Mouse (Mus musculus): ENCODE measurements at regions not wholly inside any gene's neighbourhood (a gene's known extent, or its start where the extent isn't known, plus 50 kb on each side); places are given as distances from the start of the nearest gene placed in this dataset.

DNA sequence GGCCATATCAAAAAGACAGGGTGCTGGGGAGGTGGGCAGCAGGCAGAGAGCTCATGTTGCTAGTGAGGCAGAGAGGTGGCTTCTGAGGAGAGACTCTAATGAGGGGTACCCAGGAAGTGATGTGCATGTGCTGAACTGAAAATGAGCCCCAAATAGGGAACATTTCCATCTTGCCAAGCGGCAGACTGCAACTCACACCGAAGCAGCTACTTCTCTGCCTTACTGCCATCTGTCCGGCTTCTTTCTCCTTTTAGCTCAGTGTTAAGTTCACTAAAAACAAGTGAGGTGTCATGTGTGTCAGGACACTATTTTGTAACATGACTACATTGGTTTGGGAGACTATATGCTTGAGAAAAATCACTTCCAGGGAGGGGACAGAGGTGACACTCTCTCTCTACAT, 222.7 kb upstream of the Bmper start:
- ATAC-seq (no peak), DNase-seq (no peak)
- no peaks in the 10 kb centered on the region for H3K36me3 ChIP-seq (replicated peaks; ENCODE audit: insufficient read depth, low read length)
- no peak overlapping the region for H3K4me2 ChIP-seq (ENCODE audit: low read depth, low read length)
- 0 out of 2 replicates have a peak, but pooled peaks cover under 1% of the 10 kb centered on the region for H3K4me1 ChIP-seq (ENCODE audit: insufficient read depth)
- no peak overlapping the region for H3K9ac ChIP-seq (replicated peaks)
- H3K4me3 ChIP-seq (ENCODE audit: low read depth, low read length), result no peak overlapping the region
- H3K27me3 ChIP-seq (ENCODE audit: insufficient read depth, low read length), result no peaks in the 10 kb centered on the region
- no peak overlapping the region for H3K27ac ChIP-seq (ENCODE audit: low read depth)
- TF ChIP-seq CTCF (IDR thresholded peaks at IDR 0.05; ENCODE audit: low read depth) (no peak), EP300 (IDR thresholded peaks at IDR 0.05; ENCODE audit: low read depth) (no peak)
- H3K9me3 ChIP-seq (ENCODE audit: low read length), result no peaks in the 10 kb centered on the region
- 78% methylated on average over 3 of the region's 3 CpGs for WGBS (ENCODE audit: insufficient replicate concordance)

DNA sequence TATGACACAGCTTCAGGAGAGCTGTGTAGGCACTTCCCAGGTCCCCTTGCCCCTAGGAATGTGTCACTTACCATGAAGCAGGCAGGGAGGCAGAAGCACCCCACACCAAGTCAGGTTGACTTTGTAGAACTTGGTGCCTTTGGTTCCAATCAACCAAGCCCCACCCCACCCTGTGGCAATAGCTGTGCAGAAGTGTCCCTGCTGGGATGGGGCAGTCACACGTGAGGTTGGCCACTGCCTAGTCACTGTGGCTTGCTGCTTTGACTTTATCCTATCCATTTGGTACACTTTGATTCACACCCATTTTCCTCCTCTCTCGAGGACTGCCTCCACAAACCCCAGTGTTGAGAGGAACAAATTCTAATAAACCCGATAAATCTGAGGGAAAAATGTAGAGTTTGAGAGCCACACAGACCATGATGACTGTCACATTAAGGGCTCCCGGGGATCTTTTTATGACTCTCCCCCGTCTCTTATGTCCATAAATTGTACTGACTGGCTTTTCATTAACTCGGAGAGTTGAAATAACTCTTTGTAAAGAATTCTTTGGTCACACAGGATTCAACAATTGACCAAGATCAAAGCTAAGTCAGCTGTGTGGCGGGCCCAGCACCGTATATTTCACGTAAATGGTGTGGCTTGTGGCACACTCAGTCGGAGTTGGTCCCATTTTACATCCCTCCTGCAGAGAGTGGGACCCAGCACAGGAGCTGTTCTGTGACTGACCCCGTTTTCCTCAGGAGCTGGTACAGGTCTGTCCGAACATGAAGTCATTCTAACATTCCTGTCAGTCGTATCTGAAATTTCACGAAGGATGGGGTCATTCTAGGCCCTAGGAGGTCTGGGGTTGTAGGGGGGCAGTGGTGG, 219.4 kb upstream of the Bmper start:
- Histone ChIP-seq H3K4me3 (ENCODE audit: low read depth, low read length) (no peak overlapping the region), H3K27ac (ENCODE audit: low read depth) (no peak overlapping the region), H3K36me3 (replicated peaks; ENCODE audit: insufficient read depth, low read length) (no peaks in the 10 kb centered on the region), H3K9ac (replicated peaks) (no peak overlapping the region), H3K4me1 (ENCODE audit: insufficient read depth) (0 out of 2 replicates have a peak, but pooled peaks cover 3% of the 10 kb centered on the region), H3K27me3 (ENCODE audit: insufficient read depth, low read length) (no peaks in the 10 kb centered on the region), H3K9me3 (ENCODE audit: low read length) (no peaks in the 10 kb centered on the region), H3K4me2 (ENCODE audit: low read depth, low read length) (no peak overlapping the region)
- TF ChIP-seq CTCF (IDR thresholded peaks at IDR 0.05; ENCODE audit: low read depth) (no peak), EP300 (IDR thresholded peaks at IDR 0.05; ENCODE audit: low read depth) (no peak)
- ATAC-seq (no peak), DNase-seq (no peak)
- 82% methylated on average over 14 of the region's 14 CpGs for WGBS (ENCODE audit: insufficient replicate concordance)

GRCm38 (mm10) chr9:23005005-23005404, 217.9 kb upstream of the Bmper start:
- H3K4me2 ChIP-seq (ENCODE audit: low read depth, low read length), result no peak overlapping the region
- no peak for TF ChIP-seq CTCF (IDR thresholded peaks at IDR 0.05; ENCODE audit: low read depth)
- TF ChIP-seq EP300 (IDR thresholded peaks at IDR 0.05; ENCODE audit: low read depth), result no peak

GRCm38 (mm10) chr9:23009462-23010183, 213.3 kb upstream of the Bmper start:
- H3K9me3 ChIP-seq (ENCODE audit: low read length), result no peaks in the 10 kb centered on the region
- no peak overlapping the region for H3K4me2 ChIP-seq (ENCODE audit: low read depth, low read length)
- DNase-seq, result no peak
- H3K4me1 ChIP-seq (ENCODE audit: insufficient read depth), result peaks cover 6% of the 10 kb centered on the region; the same call in 1 of the 2 replicates
- H3K4me3 ChIP-seq (ENCODE audit: low read depth, low read length), result no peak overlapping the region
- no peak for ATAC-seq
- no peak overlapping the region for H3K9ac ChIP-seq (replicated peaks)
- H3K36me3 ChIP-seq (replicated peaks; ENCODE audit: insufficient read depth, low read length), result no peaks in the 10 kb centered on the region
- no peaks in the 10 kb centered on the region for H3K27me3 ChIP-seq (ENCODE audit: insufficient read depth, low read length)
- 10% methylated on average over 24 of the region's 24 CpGs for WGBS (ENCODE audit: insufficient replicate concordance)
- no peak overlapping the region for H3K27ac ChIP-seq (ENCODE audit: low read depth)
- TF ChIP-seq CTCF (IDR thresholded peaks at IDR 0.05; ENCODE audit: low read depth) (no peak), EP300 (IDR thresholded peaks at IDR 0.05; ENCODE audit: low read depth) (no peak)

More at GRCm38 (mm10) chr9:23005005-23005404, 217.9 kb upstream of the Bmper start:
- Histone ChIP-seq H3K27me3 (ENCODE audit: insufficient read depth, low read length) (no peaks in the 10 kb centered on the region), H3K4me1 (ENCODE audit: insufficient read depth) (peaks cover 6% of the 10 kb centered on the region; the same call in 1 of the 2 replicates), H3K36me3 (replicated peaks; ENCODE audit: insufficient read depth, low read length) (no peaks in the 10 kb centered on the region), H3K9me3 (ENCODE audit: low read length) (no peaks in the 10 kb centered on the region), H3K4me3 (ENCODE audit: low read depth, low read length) (no peak overlapping the region), H3K9ac (replicated peaks) (no peak overlapping the region), H3K27ac (ENCODE audit: low read depth) (no peak overlapping the region)
- ATAC-seq (no peak), DNase-seq (no peak)
- 59% methylated on average over 7 of the region's 7 CpGs for WGBS (ENCODE audit: insufficient replicate concordance)

- no peak overlapping the region for H3K27ac ChIP-seq (ENCODE audit: low read depth)
- DNase-seq, result no peak
- 47% methylated on average over 7 of the region's 7 CpGs for WGBS (ENCODE audit: insufficient replicate concordance)
Observed at GRCm38 (mm10) chr9:23011316-23011959, 211.4 kb upstream of the Bmper start.

GRCm38 (mm10) chr9:23012130-23012529, 210.7 kb upstream of the Bmper start:
- no peak for DNase-seq
- 29% methylated on average over 5 of the region's 5 CpGs for WGBS (ENCODE audit: insufficient replicate concordance)

More at GRCm38 (mm10) chr9:23011316-23011959, 211.4 kb upstream of the Bmper start:
- Histone ChIP-seq H3K27me3 (ENCODE audit: insufficient read depth, low read length) (no peaks in the 10 kb centered on the region), H3K4me2 (ENCODE audit: low read depth, low read length) (no peak overlapping the region), H3K9me3 (ENCODE audit: low read length) (0 out of 2 replicates have a peak, but pooled peaks cover under 1% of the 10 kb centered on the region), H3K4me3 (ENCODE audit: low read depth, low read length) (no peak overlapping the region), H3K9ac (replicated peaks) (no peak overlapping the region), H3K4me1 (ENCODE audit: insufficient read depth) (peaks cover 3% of the 10 kb centered on the region; the same call in 1 of the 2 replicates), H3K36me3 (replicated peaks; ENCODE audit: insufficient read depth, low read length) (no peaks in the 10 kb centered on the region)
- TF ChIP-seq EP300 (IDR thresholded peaks at IDR 0.05; ENCODE audit: low read depth) (no peak), CTCF (IDR thresholded peaks at IDR 0.05; ENCODE audit: low read depth) (no peak)
- ATAC-seq, result no peak

More at GRCm38 (mm10) chr9:23012130-23012529, 210.7 kb upstream of the Bmper start:
- no peaks in the 10 kb centered on the region for H3K27me3 ChIP-seq (ENCODE audit: insufficient read depth, low read length)
- no peak overlapping the region for H3K9ac ChIP-seq (replicated peaks)
- TF ChIP-seq CTCF (IDR thresholded peaks at IDR 0.05; ENCODE audit: low read depth) (no peak), EP300 (IDR thresholded peaks at IDR 0.05; ENCODE audit: low read depth) (no peak)
- ATAC-seq, result no peak
- 0 out of 2 replicates have a peak, but pooled peaks cover 3% of the 10 kb centered on the region for H3K9me3 ChIP-seq (ENCODE audit: low read length)
- H3K36me3 ChIP-seq (replicated peaks; ENCODE audit: insufficient read depth, low read length), result no peaks in the 10 kb centered on the region
- H3K4me2 ChIP-seq (ENCODE audit: low read depth, low read length), result no peak overlapping the region
- H3K27ac ChIP-seq (ENCODE audit: low read depth), result no peak overlapping the region
- H3K4me1 ChIP-seq (ENCODE audit: insufficient read depth), result peaks cover 3% of the 10 kb centered on the region; the same call in 1 of the 2 replicates
- no peak overlapping the region for H3K4me3 ChIP-seq (ENCODE audit: low read depth, low read length)
